Mouse (Mus musculus): ENCODE measurements around the gene Elmo3.

Elmo3 gene

GRCm38 (mm10) chr8:105326141-105326672, 20.8 kb downstream of the Elmo3 start, which contains the start of the genes Lrrc29 and Tmem208:
TSS of gene Lrrc29 (minus strand) at chr8:105326278.
TSS of gene Tmem208 (plus strand) at chr8:105326354.
- in situ Hi-C loops (cut with MboI, MseI): no loop called here

GRCm38 (mm10) chr8:105326968-105327367, 21.6 kb downstream of the Elmo3 start:
- in situ Hi-C loops (cut with MboI, MseI): no loop called here

- in situ Hi-C loops (cut with MboI, MseI): no loop called here
Measured at GRCm38 (mm10) chr8:105330325-105330724, 24.9 kb downstream of the Elmo3 start.

- in situ Hi-C loops (cut with MboI, MseI): no loop called here
Measured at GRCm38 (mm10) chr8:105331469-105331868, 26.1 kb downstream of the Elmo3 start.

- in situ Hi-C loops (cut with MboI, MseI): no loop called here
Measured at GRCm38 (mm10) chr8:105331931-105332330, 26.5 kb downstream of the Elmo3 start.

GRCm38 (mm10) chr8:105332523-105332922, 27.1 kb downstream of the Elmo3 start:
- in situ Hi-C loops (cut with MboI, MseI): no loop called here

- in situ Hi-C loops (cut with MboI, MseI): no loop called here
Measured at GRCm38 (mm10) chr8:105336373-105337130, 31.2 kb downstream of the Elmo3 start.

GRCm38 (mm10) chr8:105338992-105339391, 33.6 kb downstream of the Elmo3 start:
- in situ Hi-C loops (cut with MboI, MseI): no loop called here

- in situ Hi-C loops (cut with MboI, MseI): no loop called here
Measured at GRCm38 (mm10) chr8:105339886-105340635, 34.7 kb downstream of the Elmo3 start.

GRCm38 (mm10) chr8:105341399-105341798, 36.0 kb downstream of the Elmo3 start:
- in situ Hi-C loops (cut with MboI, MseI): no loop called here

GRCm38 (mm10) chr8:105342768-105343167, 37.4 kb downstream of the Elmo3 start:
- in situ Hi-C loops (cut with MboI, MseI): no loop called here

- in situ Hi-C loops (cut with MboI, MseI): no loop called here
Measured at GRCm38 (mm10) chr8:105343791-105344574, 38.6 kb downstream of the Elmo3 start.

GRCm38 (mm10) chr8:105345061-105345975, 39.9 kb downstream of the Elmo3 start:
- in situ Hi-C loops (cut with MboI, MseI): loop anchor here in 1 of 2 experiments (5.0 kb wide), 1 partner anchor 53 kb away; no protein-coding TSS in a partner anchor

- in situ Hi-C loops (cut with MboI, MseI): loop anchor here in 1 of 2 experiments (5.0 kb wide), 1 partner anchor 55 kb away; no protein-coding TSS in a partner anchor
Measured at GRCm38 (mm10) chr8:105346611-105347427, 41.4 kb downstream of the Elmo3 start.

- in situ Hi-C loops (cut with MboI, MseI): loop anchor here in 1 of 2 experiments (5.0 kb wide), 1 partner anchor 55 kb away; no protein-coding TSS in a partner anchor
Measured at GRCm38 (mm10) chr8:105347428-105348221, 42.2 kb downstream of the Elmo3 start, which contains the start of gene Fhod1. TSS of gene Fhod1 (minus strand) at chr8:105347953.

- in situ Hi-C loops (cut with MboI, MseI): loop anchor here in 1 of 2 experiments (5.0 kb wide), 1 partner anchor 56 kb away; no protein-coding TSS in a partner anchor
Measured at GRCm38 (mm10) chr8:105348450-105349095, 43.2 kb downstream of the Elmo3 start, which contains the start of gene Slc9a5. TSS of gene Slc9a5 (plus strand) at chr8:105348843.

- in situ Hi-C loops (cut with MboI, MseI): loop anchor here in 1 of 2 experiments (5.0 kb wide), 1 partner anchor 57 kb away; no protein-coding TSS in a partner anchor
Measured at GRCm38 (mm10) chr8:105349096-105349771, 43.8 kb downstream of the Elmo3 start.
